Mouse (Mus musculus): ENCODE measurements around the gene Zfp641. TPM values are rescaled to one million over a fixed set of nuclear protein-coding genes. Genes with fewer than 3 reads are reported as not detected.

The Zfp641 gene
- total and polyA plus RNA-seq, 3 experiments: 2.6 to 6.4 (median 5.2) TPM

DNA sequence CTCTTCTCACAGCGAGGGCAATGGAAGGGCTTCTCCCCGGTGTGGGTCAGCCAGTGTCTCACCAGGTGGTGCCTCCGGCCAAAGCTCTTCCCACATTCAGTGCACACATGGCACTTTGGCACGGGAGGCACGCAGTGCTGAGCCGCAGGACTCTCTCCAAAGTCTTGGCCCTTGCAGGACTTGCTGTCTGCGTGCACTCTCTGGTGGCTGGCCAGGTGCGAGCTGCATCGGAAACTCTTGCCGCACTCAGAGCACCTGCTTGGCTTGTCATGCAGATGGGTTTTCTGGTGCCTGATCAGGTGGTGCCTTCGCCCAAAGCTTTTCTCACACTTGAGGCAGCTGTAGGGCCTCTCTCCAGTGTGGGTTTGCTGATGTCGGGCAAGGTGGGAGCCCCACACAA lies 7.4 kb downstream of the Zfp641 start:
- Histone ChIP-seq H3K9ac (ENCODE audit: low read depth, low read length) (no peak overlapping the region), H3K27ac (no peak overlapping the region), H3K4me1 (ENCODE audit: control insufficient read depth, insufficient read depth, low read length) (no peaks in the 10 kb centered on the region), H3K27me3 (ENCODE audit: control insufficient read depth, insufficient read depth, low read length) (no peaks in the 10 kb centered on the region; the same call in 1 of the 2 replicates), H3K4me3 (no peak overlapping the region), H3K79me2 (replicated peaks; ENCODE audit: control insufficient read depth, insufficient read depth, low read length) (no peaks in the 10 kb centered on the region), H3K36me3 (ENCODE audit: control insufficient read depth, insufficient read depth, low read length) (no peaks in the 10 kb centered on the region)
- no peak for TF ChIP-seq POLR2A (IDR thresholded peaks at IDR 0.05; ENCODE audit: insufficient read depth, low read depth, low read length)
- TF ChIP-seq CTCF (IDR thresholded peaks at IDR 0.05): no peak
- no peak for TF ChIP-seq EP300 (IDR thresholded peaks at IDR 0.05; ENCODE audit: insufficient read depth, low read depth, low read length)
- intact Hi-C loops (cut with DNase I): no loop called here
- 81% methylated on average over 12 of the region's 12 CpGs for WGBS
- DNase-seq: no peak

DNA sequence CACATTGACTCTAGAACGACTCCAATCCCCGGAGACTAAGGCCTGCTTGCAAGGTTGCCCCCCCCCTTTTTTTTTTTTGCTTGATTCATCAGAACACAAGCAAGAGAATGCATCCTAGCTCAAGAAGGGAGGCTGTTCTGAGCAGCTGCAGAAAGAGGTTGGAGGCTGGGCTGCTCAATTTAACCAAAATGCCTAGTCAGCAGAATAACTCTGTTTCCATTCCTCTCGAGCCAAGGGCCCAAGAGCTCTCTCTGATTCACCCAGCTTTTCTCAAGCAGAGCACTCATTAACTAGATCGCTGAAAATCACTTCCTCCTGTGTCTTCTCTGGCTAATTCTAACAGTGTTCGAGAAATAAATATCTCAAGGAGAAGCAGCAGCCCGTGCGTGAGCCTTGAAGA lies 9.5 kb downstream of the Zfp641 start:
- DNase-seq: no peak
- 77% methylated on average over 7 of the region's 7 CpGs for WGBS
- intact Hi-C loops (cut with DNase I): no loop called here
- TF ChIP-seq EP300 (IDR thresholded peaks at IDR 0.05; ENCODE audit: insufficient read depth, low read depth, low read length) (no peak), POLR2A (IDR thresholded peaks at IDR 0.05; ENCODE audit: insufficient read depth, low read depth, low read length) (no peak), CTCF (IDR thresholded peaks at IDR 0.05) (no peak)
- H3K4me1 ChIP-seq (ENCODE audit: control insufficient read depth, insufficient read depth, low read length): no peaks in the 10 kb centered on the region
- no peak overlapping the region for H3K4me3 ChIP-seq
- no peaks in the 10 kb centered on the region; the same call in 1 of the 2 replicates for H3K27me3 ChIP-seq (ENCODE audit: control insufficient read depth, insufficient read depth, low read length)
- no peaks in the 10 kb centered on the region for H3K36me3 ChIP-seq (ENCODE audit: control insufficient read depth, insufficient read depth, low read length)
- H3K79me2 ChIP-seq (replicated peaks; ENCODE audit: control insufficient read depth, insufficient read depth, low read length): no peaks in the 10 kb centered on the region
- no peak overlapping the region for H3K27ac ChIP-seq
- H3K9ac ChIP-seq (ENCODE audit: low read depth, low read length): no peak overlapping the region

GRCm38 (mm10) chr15:98257776-98258175 lies 38.2 kb downstream of the Zfp641 start:
- no peak overlapping the region for H3K9ac ChIP-seq (ENCODE audit: low read depth, low read length)
- H3K36me3 ChIP-seq (ENCODE audit: control insufficient read depth, insufficient read depth, low read length): no peaks in the 10 kb centered on the region
- no peaks in the 10 kb centered on the region for H3K27me3 ChIP-seq (ENCODE audit: control insufficient read depth, insufficient read depth, low read length)
- no peak for DNase-seq
- TF ChIP-seq CTCF (IDR thresholded peaks at IDR 0.05): no peak
- 78% methylated on average over 7 of the region's 7 CpGs for WGBS
- no peak overlapping the region for H3K27ac ChIP-seq
- no peaks in the 10 kb centered on the region for H3K79me2 ChIP-seq (replicated peaks; ENCODE audit: control insufficient read depth, insufficient read depth, low read length)
- no peaks in the 10 kb centered on the region for H3K4me1 ChIP-seq (ENCODE audit: control insufficient read depth, insufficient read depth, low read length)
- intact Hi-C loops (cut with DNase I): no loop called here
- no peak overlapping the region for H3K4me3 ChIP-seq

- no peaks in the 10 kb centered on the region for H3K79me2 ChIP-seq (replicated peaks; ENCODE audit: control insufficient read depth, insufficient read depth, low read length)
- H3K4me1 ChIP-seq (ENCODE audit: control insufficient read depth, insufficient read depth, low read length): no peaks in the 10 kb centered on the region
- no peak for DNase-seq
- H3K27me3 ChIP-seq (ENCODE audit: control insufficient read depth, insufficient read depth, low read length): no peaks in the 10 kb centered on the region
- H3K4me3 ChIP-seq: no peak within 1 kb of the TSS
- H3K9ac ChIP-seq (ENCODE audit: low read depth, low read length): no peak within 1 kb of the TSS
- H3K27ac ChIP-seq: no peak within 1 kb of the TSS
- 85% methylated on average over 8 of the region's 8 CpGs for WGBS
- H3K36me3 ChIP-seq (ENCODE audit: control insufficient read depth, insufficient read depth, low read length): no peaks in the 10 kb centered on the region
- intact Hi-C loops (cut with DNase I): no loop called here
- TF ChIP-seq CTCF (IDR thresholded peaks at IDR 0.05) (no peak), POLR2A (IDR thresholded peaks at IDR 0.05; ENCODE audit: insufficient read depth, low read depth, low read length) (no peak), EP300 (IDR thresholded peaks at IDR 0.05; ENCODE audit: insufficient read depth, low read depth, low read length) (no peak)
Observed at GRCm38 (mm10) chr15:98257193-98257592, 38.8 kb downstream of the Zfp641 start, which contains the start of gene H1fnt. Gene H1fnt (minus strand): TSS chr15:98257293.

DNA sequence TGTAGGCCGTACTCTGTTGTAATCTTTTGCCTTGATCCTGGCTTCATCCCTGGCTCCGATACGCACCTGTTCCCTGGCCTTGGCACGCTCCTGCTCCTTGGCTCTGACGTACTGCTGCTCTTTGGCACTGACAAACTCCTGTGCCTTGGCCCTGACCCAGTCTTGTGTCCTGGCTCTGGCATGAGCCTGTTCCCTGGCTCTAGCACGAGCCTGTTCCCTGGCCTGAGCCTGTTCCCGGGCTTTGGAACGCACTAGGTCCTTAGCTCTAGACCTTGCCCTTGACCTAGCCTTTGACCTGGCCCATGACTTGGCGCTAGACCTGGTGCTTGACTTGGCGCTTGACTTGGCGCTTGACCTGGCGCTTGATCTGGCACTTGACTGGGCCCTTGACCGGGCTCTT lies 39.7 kb downstream of the Zfp641 start:
- intact Hi-C loops (cut with DNase I): no loop called here
- H3K27ac ChIP-seq: no peak overlapping the region
- no peaks in the 10 kb centered on the region for H3K4me1 ChIP-seq (ENCODE audit: control insufficient read depth, insufficient read depth, low read length)
- no peaks in the 10 kb centered on the region for H3K27me3 ChIP-seq (ENCODE audit: control insufficient read depth, insufficient read depth, low read length)
- peak in 1 of 2 experiments; percentile 4 for DNase-seq
- H3K9ac ChIP-seq (ENCODE audit: low read depth, low read length): no peak overlapping the region
- H3K79me2 ChIP-seq (replicated peaks; ENCODE audit: control insufficient read depth, insufficient read depth, low read length): no peaks in the 10 kb centered on the region
- H3K36me3 ChIP-seq (ENCODE audit: control insufficient read depth, insufficient read depth, low read length): no peaks in the 10 kb centered on the region
- TF ChIP-seq CTCF (IDR thresholded peaks at IDR 0.05) (no peak), EP300 (IDR thresholded peaks at IDR 0.05; ENCODE audit: insufficient read depth, low read depth, low read length) (no peak), POLR2A (IDR thresholded peaks at IDR 0.05; ENCODE audit: insufficient read depth, low read depth, low read length) (no peak)
- 84% methylated on average over 13 of the region's 13 CpGs for WGBS
- no peak overlapping the region for H3K4me3 ChIP-seq

Other genes with a start within 250 kb of the Zfp641 start
- 100 to 1,000 TPM; 800 to 921 TPM for gene Pfkm, start 203.6 kb downstream of the Zfp641 start, total RNA-seq (2021)
- gene Pfkm, start 203.6 kb downstream of the Zfp641 start, polyA plus RNA-seq (2012; rRNA removed): 521 and 828 TPM in 2 replicates
- gene Senp1, start 202.4 kb downstream of the Zfp641 start, total RNA-seq (2021): 1 to 10 TPM; 9.8 to 10.0 TPM
- 5.3 and 10.1 TPM in 2 replicates for gene Senp1, start 202.4 kb downstream of the Zfp641 start, polyA plus RNA-seq (2012; rRNA removed)
- gene Asb8, start 130.5 kb downstream of the Zfp641 start, total RNA-seq (2021): 100 to 1,000 TPM; 105 to 118 TPM
- gene Asb8, start 130.5 kb downstream of the Zfp641 start, polyA plus RNA-seq (2012; rRNA removed): 104 and 172 TPM in 2 replicates
- under 1 TPM; 0.52 to 0.63 TPM for gene Ccdc184, start 129.0 kb downstream of the Zfp641 start, total RNA-seq (2021)
- gene Ccdc184, start 129.0 kb downstream of the Zfp641 start, polyA plus RNA-seq (2012; rRNA removed): 0.61 and 0.94 TPM in 2 replicates
- gene Olfr288, start 100.6 kb downstream of the Zfp641 start, total RNA-seq (2021): not detected
- not detected in 2 replicates for gene Olfr288, start 100.6 kb downstream of the Zfp641 start, polyA plus RNA-seq (2012; rRNA removed)
- not detected for gene Gm44579, start 75.2 kb downstream of the Zfp641 start, total RNA-seq (2021)
- not detected in 2 replicates for gene Gm44579, start 75.2 kb downstream of the Zfp641 start, polyA plus RNA-seq (2012; rRNA removed)
- not detected for gene Olfr287, start 75.1 kb downstream of the Zfp641 start, total RNA-seq (2021)
- not detected in 2 replicates for gene Olfr287, start 75.1 kb downstream of the Zfp641 start, polyA plus RNA-seq (2012; rRNA removed)
- gene Olfr286, start 61.7 kb downstream of the Zfp641 start, total RNA-seq (2021): not detected
- gene Olfr286, start 61.7 kb downstream of the Zfp641 start, polyA plus RNA-seq (2012; rRNA removed): not detected in 2 replicates
- gene H1fnt, start 38.9 kb downstream of the Zfp641 start, total RNA-seq (2021): not detected
- gene H1fnt, start 38.9 kb downstream of the Zfp641 start, polyA plus RNA-seq (2012; rRNA removed): 0.18 TPM in 2 replicates
- gene Olfr285, start 21.2 kb upstream of the Zfp641 start, total RNA-seq (2021): not detected
- not detected in 2 replicates for gene Olfr285, start 21.2 kb upstream of the Zfp641 start, polyA plus RNA-seq (2012; rRNA removed)
- not detected for gene Olfr284, start 44.8 kb upstream of the Zfp641 start, total RNA-seq (2021)
- gene Olfr284, start 44.8 kb upstream of the Zfp641 start, polyA plus RNA-seq (2012; rRNA removed): not detected in 2 replicates
- not detected for gene Olfr283, start 84.8 kb upstream of the Zfp641 start, total RNA-seq (2021)
- gene Olfr283, start 84.8 kb upstream of the Zfp641 start, polyA plus RNA-seq (2012; rRNA removed): not detected in 2 replicates
- gene Olfr282, start 135.1 kb upstream of the Zfp641 start, total RNA-seq (2021): not detected
- gene Olfr282, start 135.1 kb upstream of the Zfp641 start, polyA plus RNA-seq (2012; rRNA removed): not detected in 2 replicates
- not detected for gene Olfr281, start 156.4 kb upstream of the Zfp641 start, total RNA-seq (2021)
- not detected in 2 replicates for gene Olfr281, start 156.4 kb upstream of the Zfp641 start, polyA plus RNA-seq (2012; rRNA removed)
- gene OR5BS1P, start 173.7 kb upstream of the Zfp641 start, total RNA-seq (2021): not detected
- gene OR5BS1P, start 173.7 kb upstream of the Zfp641 start, polyA plus RNA-seq (2012; rRNA removed): not detected in 2 replicates
- not detected for gene Lalba, start 186.6 kb upstream of the Zfp641 start, total RNA-seq (2021)
- 0.45 TPM in 1 of 2 replicates, not detected in the other for gene Lalba, start 186.6 kb upstream of the Zfp641 start, polyA plus RNA-seq (2012; rRNA removed)
- gene Olfr279, start 196.2 kb upstream of the Zfp641 start, total RNA-seq (2021): not detected
- gene Olfr279, start 196.2 kb upstream of the Zfp641 start, polyA plus RNA-seq (2012; rRNA removed): not detected in 2 replicates
- gene Kansl2, start 238.1 kb upstream of the Zfp641 start, total RNA-seq (2021): 10 to 100 TPM; 74.5 to 86.0 TPM
- 37.0 and 50.2 TPM in 2 replicates for gene Kansl2, start 238.1 kb upstream of the Zfp641 start, polyA plus RNA-seq (2012; rRNA removed)

Data from heart, adult 2 months (tissue).